Mouse (Mus musculus) spleen, postnatal 4 days (tissue): Measurements from ENCODE around the gene Rtp2.
A peak's percentile ranks its signal among the peaks of the same experiment; 100 is the strongest.

Experiments used
- DNase-seq, 2 experiments: peaks; one replicate each; pipeline ENCODE4 v3.0.0; 2022; ENCODE audit warnings: low spot score in 2 of 2

The Rtp2 gene

GRCm38 (mm10) chr16:23932294-23932693 is at the start of gene Rtp2:
Gene Rtp2 (minus strand): TSS chr16:23932394.
- DNase-seq: peak in 1 of 2 experiments; percentile 9

- no peak for DNase-seq
Observed at GRCm38 (mm10) chr16:23980991-23981720, 49.0 kb upstream of the Rtp2 start.

DNA sequence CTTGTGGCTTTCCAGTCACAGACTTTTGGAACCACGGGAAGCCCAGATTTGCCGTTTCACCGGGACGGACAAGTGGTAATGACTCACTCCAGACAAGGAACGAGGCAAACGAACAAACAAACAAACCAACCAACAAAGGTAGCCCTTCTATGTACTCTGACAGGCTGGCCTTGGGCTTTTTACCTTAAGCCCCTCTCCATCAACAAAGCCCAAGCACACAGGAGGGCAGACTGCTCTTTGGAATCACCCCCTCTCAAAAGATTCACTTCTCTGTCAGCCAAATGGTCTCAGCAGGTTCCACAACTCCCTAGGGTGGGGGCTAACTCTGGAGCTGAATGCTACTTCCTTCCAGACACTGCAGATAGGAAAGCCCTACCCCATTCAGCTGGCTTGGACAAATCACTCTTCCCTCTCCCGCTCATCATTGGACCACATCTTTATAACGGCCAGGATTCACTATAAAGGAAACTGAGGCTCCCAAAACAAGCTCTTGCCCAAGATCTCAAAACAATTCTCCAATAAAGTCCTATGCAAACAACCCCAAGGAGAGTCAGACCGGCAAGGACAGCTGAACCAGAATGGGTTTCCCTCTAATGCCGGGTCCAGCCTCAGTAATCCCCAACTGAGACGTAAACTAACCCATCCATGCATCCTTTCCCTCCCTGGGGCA is 48.1 kb upstream of the Rtp2 start:
- DNase-seq: no peak

- no peak for DNase-seq
Observed at GRCm38 (mm10) chr16:23979446-23979845, 47.3 kb upstream of the Rtp2 start.

GRCm38 (mm10) chr16:23978495-23978894 is 46.3 kb upstream of the Rtp2 start:
- DNase-seq: no peak

- DNase-seq: no peak
Observed at GRCm38 (mm10) chr16:23977732-23978131, 45.5 kb upstream of the Rtp2 start.

- no peak for DNase-seq
Observed at GRCm38 (mm10) chr16:23976196-23976595, 44.0 kb upstream of the Rtp2 start.

GRCm38 (mm10) chr16:23973635-23974367 is 41.6 kb upstream of the Rtp2 start:
- DNase-seq: no peak

DNA sequence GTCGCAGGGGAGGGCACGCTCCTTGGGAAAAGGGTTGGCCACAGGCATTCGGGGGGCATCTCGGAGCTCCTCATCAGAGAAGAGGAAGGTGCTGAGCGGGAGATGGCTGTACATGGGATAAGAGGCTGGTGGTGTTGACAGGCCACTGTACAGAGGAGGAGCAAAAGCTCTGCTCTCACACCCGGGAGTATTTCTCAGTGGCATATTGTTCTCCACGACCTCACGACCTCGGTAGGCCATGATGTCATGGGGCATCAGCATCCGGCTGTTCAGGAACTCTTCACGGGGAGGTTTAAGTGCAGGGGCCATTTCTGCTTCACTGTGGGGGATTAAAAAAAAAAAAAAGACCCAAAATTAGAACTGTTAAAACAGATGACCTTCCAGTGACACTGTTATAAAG is 40.7 kb upstream of the Rtp2 start:
- no peak for DNase-seq

- no peak for DNase-seq
Observed at GRCm38 (mm10) chr16:23972126-23972740, 40.0 kb upstream of the Rtp2 start.

- DNase-seq: peak in 1 of 2 experiments; percentile 51
Observed at GRCm38 (mm10) chr16:23969919-23970318, 37.7 kb upstream of the Rtp2 start.

- peak in 1 of 2 experiments; percentile 47 for DNase-seq
Observed at GRCm38 (mm10) chr16:23968888-23969287, 36.7 kb upstream of the Rtp2 start.

GRCm38 (mm10) chr16:23967301-23967700 is 35.1 kb upstream of the Rtp2 start:
- DNase-seq: peak in 1 of 2 experiments; percentile 58

GRCm38 (mm10) chr16:23966066-23966465 is 33.9 kb upstream of the Rtp2 start:
- peak in 1 of 2 experiments; percentile 55 for DNase-seq

DNA sequence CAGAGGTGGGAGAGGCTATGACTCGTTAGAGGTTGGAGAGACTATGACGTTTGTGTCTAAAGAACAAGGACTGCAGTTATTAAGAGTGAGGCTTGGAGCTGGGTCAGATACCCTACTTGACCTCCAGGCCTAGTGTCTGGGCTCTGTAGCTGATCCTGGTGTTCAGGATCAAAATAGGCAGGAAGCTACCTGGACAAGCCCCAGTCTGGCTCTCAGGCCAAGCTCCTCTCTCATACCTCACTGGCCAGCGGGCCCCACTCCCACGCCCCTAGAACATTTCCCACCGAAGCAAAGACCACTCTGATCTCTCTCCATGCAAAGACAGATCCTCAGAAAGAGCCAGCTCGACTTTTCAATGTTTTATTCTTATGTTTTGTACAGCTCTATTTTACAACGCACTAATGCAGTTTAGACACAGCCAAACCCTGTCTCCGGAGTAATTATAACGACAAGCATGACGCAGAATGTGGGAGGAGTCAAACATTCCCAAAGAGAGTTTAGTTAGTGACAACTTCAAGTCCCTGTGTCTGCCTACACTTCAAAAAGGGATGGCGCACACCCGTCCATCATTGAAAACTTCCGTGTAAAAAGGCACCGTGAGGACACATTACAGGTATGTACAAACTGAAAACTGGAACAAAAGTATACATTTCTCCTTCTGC is 32.6 kb upstream of the Rtp2 start:
- peak; percentile 2 to 27 for DNase-seq

DNA sequence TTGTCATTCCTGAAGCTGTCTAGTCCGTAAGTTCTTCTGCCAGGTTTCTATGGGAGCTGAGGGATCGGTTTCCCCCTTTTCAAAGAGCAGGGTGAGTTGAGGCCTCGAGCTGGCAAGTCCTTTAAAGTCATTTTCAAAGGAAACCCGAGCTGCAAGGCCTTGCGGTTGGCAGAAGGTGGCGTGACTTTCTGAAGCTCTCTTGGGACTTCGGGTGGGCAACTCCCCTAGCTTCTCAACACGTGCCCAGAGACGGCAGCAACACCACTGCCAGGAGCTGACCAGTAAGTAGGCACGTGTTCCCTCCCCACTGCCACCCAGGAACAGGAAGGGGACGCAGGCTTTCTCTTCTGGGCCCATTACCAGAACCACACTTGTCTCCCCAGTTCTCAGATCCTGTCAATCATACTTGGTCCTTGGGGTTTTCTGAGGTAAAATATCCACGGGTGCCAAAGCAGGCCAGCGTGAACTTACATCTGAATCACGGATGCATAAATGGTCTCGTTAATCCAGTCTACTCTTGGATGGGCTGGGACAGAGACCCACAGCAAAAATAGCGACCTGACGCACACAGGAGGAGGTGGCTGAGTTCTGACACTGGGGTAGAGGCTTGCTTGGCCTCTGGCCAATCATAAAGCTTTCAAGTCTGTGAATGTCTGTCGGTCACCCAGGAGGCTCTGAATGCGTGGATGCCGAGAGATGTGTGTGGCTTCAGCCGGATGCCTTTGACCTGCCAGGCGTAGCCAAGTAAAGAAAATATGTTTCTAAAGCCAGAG is 31.9 kb upstream of the Rtp2 start:
- DNase-seq: peak in 1 of 2 experiments; percentile 9

DNA sequence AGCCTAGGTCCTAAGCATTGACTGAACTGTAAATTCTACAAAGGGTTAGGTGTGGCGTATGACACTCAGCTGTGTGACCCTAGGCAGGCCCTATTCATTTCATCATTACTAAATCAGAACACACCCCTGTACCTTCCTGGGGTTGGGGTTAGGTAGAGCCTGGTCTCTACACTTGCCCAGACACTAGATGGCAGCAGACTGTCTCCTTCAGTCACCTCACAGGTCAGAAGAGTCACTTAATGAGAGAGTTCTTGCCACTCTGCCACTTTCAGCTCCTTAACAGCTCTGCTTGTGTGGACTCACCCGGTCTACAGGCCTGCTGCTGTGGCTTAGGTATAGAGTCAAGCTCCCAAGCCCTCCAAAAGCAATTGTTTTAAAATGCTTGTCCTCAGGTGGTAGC is 30.2 kb upstream of the Rtp2 start:
- no peak for DNase-seq

GRCm38 (mm10) chr16:23958938-23959337 is 26.7 kb upstream of the Rtp2 start:
- DNase-seq: no peak

GRCm38 (mm10) chr16:23953959-23954260 is 21.7 kb upstream of the Rtp2 start:
- no peak for DNase-seq

- DNase-seq: peak; percentile 29 to 72
Observed at GRCm38 (mm10) chr16:23953189-23953958, 21.2 kb upstream of the Rtp2 start.
